Mouse (Mus musculus) CH12.LX (cell line): Measurements from ENCODE around the gene Rtca. TPM values are rescaled to one million over a fixed set of nuclear protein-coding genes. Genes with fewer than 3 reads are reported as not detected.

Experiments
- DNase-seq: peaks from one replicate; pipeline ENCODE4 v3.0.0-alpha.2; 2013; ENCODE audit errors: extremely low read depth
- H3K27ac ChIP-seq: 2 replicates; pipeline ENCODE4 v1.5.1; 2012; ENCODE audit warnings: low read depth, mild to moderate bottlenecking, control low read depth, moderate library complexity; ENCODE audit not compliant: insufficient read depth
- H3K27me3 ChIP-seq: replicated peaks from 2 replicates; pipeline ENCODE3; 2012; ENCODE audit warnings: inconsistent platforms
- H3K36me3 ChIP-seq, 2 experiments: replicated peaks in 1 of 2; 2 replicates each; pipeline versions ENCODE3 to v1.6.1; 2012; ENCODE audit warnings: inconsistent platforms in 1 of 2, low read length in 1 of 2, mild to moderate bottlenecking in 1 of 2, mixed read lengths in 1 of 2, moderate library complexity in 1 of 2; ENCODE audit not compliant: control insufficient read depth in 1 of 2, insufficient read depth in 1 of 2
- H3K4me1 ChIP-seq, 2 experiments: 2 replicates each; pipeline ENCODE4 v1.6.1; 2012; ENCODE audit warnings: inconsistent platforms in 1 of 2, moderate library complexity in 1 of 2; ENCODE audit not compliant: insufficient read depth in 2 of 2, control insufficient read depth in 1 of 2
- H3K4me2 ChIP-seq: 2 replicates; pipeline ENCODE4 v1.6.1; 2012; ENCODE audit warnings: low read depth, mild to moderate bottlenecking, control low read depth; ENCODE audit not compliant: poor library complexity, insufficient read depth, severe bottlenecking
- H3K4me3 ChIP-seq, 3 experiments: fragments of 150-350 bp in 1 of 3; sonication (generic) in 1 of 3; replicated peaks in 1 of 3; 2 replicates each; pipeline versions ENCODE3 to v1.5.1; 2011 to 2012; ENCODE audit warnings: low read depth in 2 of 3, low read length in 2 of 3, mild to moderate bottlenecking in 2 of 3, moderate library complexity in 2 of 3, control low read depth in 1 of 3, improper control_type of control experiment in 1 of 3, inconsistent platforms in 1 of 3, mixed read lengths in 1 of 3; ENCODE audit not compliant: poor library complexity in 1 of 3
- H3K79me2 ChIP-seq: replicated peaks from 2 replicates; pipeline ENCODE4 v1.6.1; 2012; ENCODE audit warnings: mild to moderate bottlenecking, moderate library complexity; ENCODE audit not compliant: control insufficient read depth, poor library complexity, insufficient read depth, severe bottlenecking; ENCODE audit errors: extremely low read depth
- H3K9ac ChIP-seq: 2 replicates; pipeline ENCODE4 v1.6.1; 2012; ENCODE audit warnings: low read depth, mild to moderate bottlenecking, control low read depth, moderate library complexity; ENCODE audit not compliant: insufficient read depth
- H3K9me3 ChIP-seq: replicated peaks from 2 replicates; pipeline ENCODE3; 2012; ENCODE audit warnings: low read length, inconsistent platforms, mixed read lengths
- CHD1 ChIP-seq: IDR thresholded peaks from 2 replicates; pipeline ENCODE4 v1.6.1; 2012; ENCODE audit warnings: low read depth, low read length, improper control_type of control experiment, inconsistent platforms
- CTCF ChIP-seq, 2 experiments: IDR thresholded peaks in 1 of 2; conservative IDR thresholded peaks in 1 of 2; 2 replicates each; pipeline ENCODE4 v1.5.1; 2011 to 2012; ENCODE audit warnings: low read depth in 2 of 2, low read length in 2 of 2, improper control_type of control experiment in 1 of 2, inconsistent platforms in 1 of 2, mild to moderate bottlenecking in 1 of 2, moderate library complexity in 1 of 2
- E2F4 ChIP-seq: IDR thresholded peaks from 2 replicates; pipeline ENCODE4 v1.6.1; 2011; ENCODE audit warnings: low read depth, low read length, improper control_type of control experiment; ENCODE audit not compliant: insufficient replicate concordance
- ELF1 ChIP-seq: IDR thresholded peaks from 2 replicates; pipeline ENCODE4 v1.6.1; 2014; ENCODE audit warnings: low read depth, mild to moderate bottlenecking, inconsistent platforms, low read length, improper control_type of control experiment
- EP300 ChIP-seq: IDR thresholded peaks from 2 replicates; pipeline ENCODE4 v1.6.1; 2011; ENCODE audit warnings: low read length, improper control_type of control experiment
- ETS1 ChIP-seq: conservative IDR thresholded peaks from 2 replicates; pipeline ENCODE4 v1.6.1; 2012; ENCODE audit warnings: low read depth, mild to moderate bottlenecking, inconsistent platforms, low read length, improper control_type of control experiment, moderate library complexity
- GABPA ChIP-seq: IDR thresholded peaks from 2 replicates; pipeline ENCODE4 v1.6.1; 2012; ENCODE audit warnings: low read depth, low read length, improper control_type of control experiment, inconsistent platforms; ENCODE audit not compliant: insufficient replicate concordance
- HCFC1 ChIP-seq: IDR thresholded peaks from 2 replicates; pipeline ENCODE4 v1.6.1; 2012; ENCODE audit warnings: low read depth, mild to moderate bottlenecking, inconsistent platforms, low read length, improper control_type of control experiment
- JUN ChIP-seq: IDR thresholded peaks from 2 replicates; pipeline ENCODE4 v1.6.1; 2011; ENCODE audit warnings: low read depth, mild to moderate bottlenecking, low read length, improper control_type of control experiment, moderate library complexity; ENCODE audit not compliant: insufficient read depth
- MEF2A ChIP-seq: IDR thresholded peaks from 2 replicates; pipeline ENCODE4 v1.6.1; 2014; ENCODE audit warnings: low read depth, mild to moderate bottlenecking, inconsistent platforms, low read length, improper control_type of control experiment, borderline replicate concordance
- MXI1 ChIP-seq: IDR thresholded peaks from 2 replicates; pipeline ENCODE4 v1.6.1; 2011; ENCODE audit warnings: mild to moderate bottlenecking, low read depth, low read length, improper control_type of control experiment
- MYC ChIP-seq: IDR thresholded peaks from 2 replicates; pipeline ENCODE4 v1.6.1; 2011; ENCODE audit warnings: low read depth, mild to moderate bottlenecking, improper control_type of control experiment, low read length
- NELFE ChIP-seq: IDR thresholded peaks from 2 replicates; pipeline ENCODE4 v1.6.1; 2011; ENCODE audit warnings: low read depth, low read length, improper control_type of control experiment
- NRF1 ChIP-seq: IDR thresholded peaks from 2 replicates; pipeline ENCODE4 v1.6.1; 2014; ENCODE audit warnings: low read depth, mild to moderate bottlenecking, inconsistent platforms, low read length, improper control_type of control experiment, moderate library complexity
- PAX5 ChIP-seq: IDR thresholded peaks from 2 replicates; pipeline ENCODE4 v1.6.1; 2012; ENCODE audit warnings: low read length, inconsistent platforms, mixed read lengths
- POLR2A ChIP-seq: IDR thresholded peaks from 2 replicates; pipeline ENCODE4 v1.6.1; 2011; ENCODE audit warnings: low read depth, mild to moderate bottlenecking, improper control_type of control experiment, low read length
- POLR2AphosphoS2 ChIP-seq: IDR thresholded peaks from 2 replicates; pipeline ENCODE4 v1.6.1; 2011; ENCODE audit warnings: low read depth, low read length, improper control_type of control experiment
- RCOR1 ChIP-seq: conservative IDR thresholded peaks from 2 replicates; pipeline ENCODE4 v1.6.1; 2012; ENCODE audit warnings: low read depth, mild to moderate bottlenecking, inconsistent platforms, low read length, improper control_type of control experiment
- SIN3A ChIP-seq: IDR thresholded peaks from 2 replicates; pipeline ENCODE4 v1.6.1; 2012; ENCODE audit warnings: low read length, improper control_type of control experiment, inconsistent platforms
- TCF12 ChIP-seq: IDR thresholded peaks from 2 replicates; pipeline ENCODE4 v1.6.1; 2014; ENCODE audit warnings: low read depth, mild to moderate bottlenecking, inconsistent platforms, low read length, improper control_type of control experiment
- UBTF ChIP-seq: IDR thresholded peaks from 2 replicates; pipeline ENCODE4 v1.6.1; 2012; ENCODE audit warnings: low read depth, mild to moderate bottlenecking, inconsistent platforms, low read length, improper control_type of control experiment, moderate library complexity
- USF1 ChIP-seq: IDR thresholded peaks from 2 replicates; pipeline ENCODE4 v1.6.1; 2014; ENCODE audit warnings: low read depth, mild to moderate bottlenecking, inconsistent platforms, low read length, improper control_type of control experiment
- USF2 ChIP-seq: conservative IDR thresholded peaks from 2 replicates; pipeline ENCODE4 v1.6.1; 2011; ENCODE audit warnings: low read depth, low read length, improper control_type of control experiment
- ZC3H11A ChIP-seq: IDR thresholded peaks from 2 replicates; pipeline ENCODE4 v1.6.1; 2012; ENCODE audit warnings: low read depth, mild to moderate bottlenecking, inconsistent platforms, low read length, improper control_type of control experiment
- ZMIZ1 ChIP-seq: IDR thresholded peaks from 2 replicates; pipeline ENCODE4 v1.6.1; 2012; ENCODE audit warnings: low read depth, mild to moderate bottlenecking, inconsistent platforms, low read length, improper control_type of control experiment
- ZNF384 ChIP-seq: IDR thresholded peaks from 2 replicates; pipeline ENCODE4 v1.6.1; 2012; ENCODE audit warnings: low read depth, low read length, improper control_type of control experiment, inconsistent platforms
- dilution Hi-C: fragments of 300-500 bp; cut with MboI; formaldehyde crosslinking; loops from 2 replicates; pipeline ENCODE4 v1.14.3; 2020; ENCODE audit warnings: low sequenced_read_pairs; ENCODE audit not compliant: extremely low pct_unique_long_range_greater_than_20kb, extremely low pct_ligation_motif_present
- in situ Hi-C: fragments of 300-500 bp; cut with MboI; formaldehyde crosslinking; loops from 3 replicates; pipeline ENCODE4 v1.14.3; 2019; ENCODE audit warnings: low sequenced_read_pairs, low pct_ligation_motif_present, low pct_unique_long_range_greater_than_20kb, mixed read lengths
- polyA plus RNA-seq: library from polyadenylated mRNA; unstranded; fragments of >175 nt; gene quantifications from 2 replicates; pipeline ENCODE4 v1.2.1, GENCODE M21; 2012; ENCODE audit warnings: low read depth; ENCODE audit not compliant: insufficient read length
- total RNA-seq, 2 experiments: library from RNA; depleted of rRNA; stranded (reverse); fragments of 300-350 nt in 1 of 2; fragments of >200 nt in 1 of 2; gene quantifications; 2 replicates each; pipeline ENCODE4 v1.2.3; 2012 to 2014

The Rtca gene
- total and polyA plus RNA-seq, 3 experiments: 57.8 to 80.1 (median 75.5) TPM

DNA sequence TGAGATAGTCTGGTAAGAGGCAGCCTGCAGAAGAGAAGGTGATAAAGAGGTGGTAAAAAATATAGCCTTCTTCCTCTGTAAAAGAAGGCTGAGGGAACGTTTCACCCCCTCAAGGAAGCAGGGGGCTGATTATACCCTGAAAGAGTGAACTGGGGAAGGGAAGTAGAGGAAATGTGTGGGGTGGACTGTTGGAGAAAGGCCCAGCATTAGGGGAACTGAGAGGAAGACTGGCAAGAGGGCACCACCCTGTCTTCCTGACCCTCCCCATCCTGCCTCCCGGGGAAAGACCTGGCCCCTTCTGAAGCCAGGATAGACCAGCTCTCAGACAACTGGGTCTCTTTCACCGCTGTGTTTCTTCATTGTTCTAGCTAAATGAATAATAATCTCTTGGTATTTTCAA lies 34.5 kb upstream of the Rtca start:
- peaks cover 0 to 31% of the 10 kb centered on the region in 2 experiments; a peak in 2 of 4 replicates for H3K4me1 ChIP-seq
- TF ChIP-seq EP300 (no peak), HCFC1 (no peak), ETS1 (no peak), GABPA (no peak), NELFE (no peak), USF1 (no peak), SIN3A (no peak), ZC3H11A (no peak), MXI1 (no peak), POLR2AphosphoS2 (no peak), NRF1 (no peak), ZMIZ1 (no peak), POLR2A (no peak), CHD1 (no peak), MEF2A (no peak), E2F4 (no peak), USF2 (no peak), TCF12 (no peak)
- in situ Hi-C loops (no loop called here), dilution Hi-C loops (no loop called here)
- no peak for DNase-seq
- H3K79me2 ChIP-seq: no peaks in the 10 kb centered on the region
- no peak overlapping the region for H3K4me2 ChIP-seq
- H3K27ac ChIP-seq: no peak overlapping the region
- no peak overlapping the region for H3K4me3 ChIP-seq
- no peaks in the 10 kb centered on the region for H3K27me3 ChIP-seq
- H3K9ac ChIP-seq: no peak overlapping the region
- peaks cover 62 to 87% of the 10 kb centered on the region in 2 experiments for H3K36me3 ChIP-seq
- no peaks in the 10 kb centered on the region for H3K9me3 ChIP-seq

DNA sequence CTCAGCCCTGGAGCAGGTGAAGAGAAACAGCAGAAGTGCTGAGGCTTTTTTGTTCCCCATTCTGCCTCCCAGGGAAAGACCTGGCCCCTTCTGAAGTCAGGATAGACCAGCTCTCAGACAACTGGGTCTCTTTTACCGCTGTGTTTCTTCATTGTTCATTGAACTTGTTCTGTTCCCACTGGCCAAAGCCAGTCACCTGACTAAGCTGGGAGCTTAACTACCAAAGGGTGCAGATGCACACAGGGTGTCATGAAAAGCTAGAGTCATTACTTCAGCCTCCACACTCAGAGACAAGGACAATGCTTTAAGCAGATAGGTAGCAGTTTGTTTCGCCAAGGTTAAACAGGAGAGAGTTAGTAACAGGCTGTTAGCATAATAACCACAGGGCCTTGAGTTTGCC lies 34.1 kb upstream of the Rtca start:
- no peak overlapping the region for H3K4me3 ChIP-seq
- in situ Hi-C loops: no loop called here
- no peak overlapping the region for H3K27ac ChIP-seq
- dilution Hi-C loops: no loop called here
- peaks cover 58 to 87% of the 10 kb centered on the region in 2 experiments for H3K36me3 ChIP-seq
- H3K9ac ChIP-seq: no peak overlapping the region
- no peaks in the 10 kb centered on the region for H3K9me3 ChIP-seq
- H3K79me2 ChIP-seq: no peaks in the 10 kb centered on the region
- no peak overlapping the region for H3K4me2 ChIP-seq
- no peaks in the 10 kb centered on the region for H3K27me3 ChIP-seq
- peaks cover 0 to 26% of the 10 kb centered on the region in 2 experiments; a peak in 2 of 4 replicates for H3K4me1 ChIP-seq
- DNase-seq: no peak
- no peak for TF ChIP-seq EP300
- TF ChIP-seq CTCF (conservative IDR thresholded peaks at IDR 0.05 in 1 of 2, IDR thresholded peaks at IDR 0.05 in 1 of 2; ENCODE audit: low read depth in 2 of 2, low read length in 2 of 2): no peak
- TF ChIP-seq POLR2A: no peak
- TF ChIP-seq MYC: no peak
- TF ChIP-seq RCOR1: no peak
- no peak for TF ChIP-seq MEF2A
- no peak for TF ChIP-seq NELFE
- TF ChIP-seq PAX5: no peak
- TF ChIP-seq JUN: no peak
- TF ChIP-seq UBTF: no peak
- TF ChIP-seq ELF1: no peak
- TF ChIP-seq ZNF384: no peak
